Mouse (Mus musculus): ENCODE measurements around the gene Ngrn.

GRCm38 (mm10) chr7:80220237-80220797 is 40.7 kb upstream of the Ngrn start:
- no peak for TF ChIP-seq CTCF (IDR thresholded peaks at IDR 0.05; ENCODE audit: low read depth, low read length)
- no peak for TF ChIP-seq POLR2A (IDR thresholded peaks at IDR 0.05; ENCODE audit: extremely low read depth, insufficient read depth, low read length)

All from liver, adult 2 months (tissue).